Mouse (Mus musculus): ENCODE measurements around the gene Cry1. TPM values are rescaled to one million over a fixed set of nuclear protein-coding genes. Genes with fewer than 3 reads are reported as not detected.

Gene Cry1
- polyA plus RNA-seq, 1 experiment from 2014 or later, result 31.2 TPM

DNA sequence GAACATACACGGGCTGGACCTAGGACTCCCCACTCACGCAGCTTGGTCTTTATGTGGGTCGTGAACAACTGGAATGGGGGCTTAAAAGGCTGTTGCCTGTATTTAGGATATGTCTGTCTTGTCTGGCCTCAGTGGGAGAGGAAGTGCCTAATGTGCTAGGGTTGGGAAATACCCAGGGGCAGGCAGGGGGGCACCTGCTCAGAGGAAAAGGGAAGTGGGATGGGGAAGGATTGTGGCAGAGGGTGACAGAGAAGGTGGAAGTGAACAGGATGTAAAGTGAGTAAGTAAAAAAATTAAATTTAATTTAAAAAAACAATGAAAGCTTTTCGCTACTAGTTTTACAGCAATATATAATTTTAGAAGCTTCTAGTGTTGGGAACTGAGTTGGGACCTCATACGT lies 9.7 kb upstream of the Cry1 start:
- no peak overlapping the region for H3K27ac ChIP-seq (ENCODE audit: low read depth, low read length)
- H3K9me3 ChIP-seq (ENCODE audit: control insufficient read depth, low read length), result no peaks in the 10 kb centered on the region
- H3K36me3 ChIP-seq (ENCODE audit: control insufficient read depth, insufficient read depth, low read length), result no peaks in the 10 kb centered on the region
- 83% methylated on average over 5 of the region's 5 CpGs for WGBS
- no peak overlapping the region for H3K4me2 ChIP-seq (ENCODE audit: low read length)
- no peak for ATAC-seq
- H3K4me3 ChIP-seq (ENCODE audit: low read length), result no peak overlapping the region
- no peak overlapping the region for H3K9ac ChIP-seq (ENCODE audit: low read depth, low read length)
- H3K4me1 ChIP-seq (ENCODE audit: control insufficient read depth, insufficient read depth, low read depth, low read length), result no peaks in the 10 kb centered on the region
- no peaks in the 10 kb centered on the region for H3K27me3 ChIP-seq (replicated peaks; ENCODE audit: control insufficient read depth, insufficient read depth, low read length)

DNA sequence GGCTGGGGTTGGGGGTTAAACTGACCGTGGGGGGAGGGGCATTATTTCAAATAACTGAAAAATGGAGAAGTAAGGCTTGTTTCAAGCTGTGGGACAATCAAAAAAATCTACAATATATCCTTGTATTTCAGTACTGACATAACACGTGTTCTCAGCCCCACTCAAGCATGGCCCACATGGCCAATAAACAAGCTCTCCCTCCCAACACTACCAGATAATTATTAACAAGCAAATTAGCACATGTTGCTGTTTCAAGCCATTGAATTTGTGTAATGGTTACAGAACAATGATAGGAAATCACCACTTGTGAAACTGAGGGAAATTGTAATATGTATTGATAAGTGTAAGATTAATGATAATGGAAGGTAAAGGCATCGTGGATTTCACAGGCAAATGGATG lies 8.5 kb upstream of the Cry1 start:
- Histone ChIP-seq H3K27ac (ENCODE audit: low read depth, low read length) (no peak overlapping the region), H3K4me1 (ENCODE audit: control insufficient read depth, insufficient read depth, low read depth, low read length) (no peaks in the 10 kb centered on the region), H3K9ac (ENCODE audit: low read depth, low read length) (no peak overlapping the region), H3K27me3 (replicated peaks; ENCODE audit: control insufficient read depth, insufficient read depth, low read length) (no peaks in the 10 kb centered on the region), H3K4me2 (ENCODE audit: low read length) (no peak overlapping the region), H3K4me3 (ENCODE audit: low read length) (no peak overlapping the region), H3K9me3 (ENCODE audit: control insufficient read depth, low read length) (no peaks in the 10 kb centered on the region), H3K36me3 (ENCODE audit: control insufficient read depth, insufficient read depth, low read length) (no peaks in the 10 kb centered on the region)
- WGBS, result 80% methylated on average over 3 of the region's 3 CpGs
- ATAC-seq, result no peak

DNA sequence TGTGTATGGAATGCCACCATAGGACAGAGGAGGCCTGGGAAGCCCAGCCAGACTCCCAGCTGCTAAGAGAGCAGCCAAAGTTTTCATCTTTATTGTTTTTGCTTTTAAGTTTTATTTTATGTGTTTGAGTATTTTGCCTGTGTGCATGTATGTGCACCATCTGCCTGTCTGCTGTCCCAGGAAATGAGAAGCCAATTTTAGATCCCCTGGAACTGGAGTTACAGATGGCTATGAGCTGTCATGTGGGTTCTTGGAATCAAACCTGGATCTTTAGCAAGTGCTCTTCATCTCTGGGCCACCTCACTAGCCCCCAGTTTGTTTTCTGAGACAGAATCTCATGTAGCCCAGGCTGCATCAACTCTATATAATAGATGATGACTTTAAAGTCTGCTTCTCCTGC lies 5.8 kb upstream of the Cry1 start:
- peaks cover 3% of the 10 kb centered on the region; the same call in 1 of the 2 replicates for H3K4me1 ChIP-seq (ENCODE audit: control insufficient read depth, insufficient read depth, low read depth, low read length)
- no peaks in the 10 kb centered on the region for H3K27me3 ChIP-seq (replicated peaks; ENCODE audit: control insufficient read depth, insufficient read depth, low read length)
- no peak for ATAC-seq
- no peaks in the 10 kb centered on the region for H3K36me3 ChIP-seq (ENCODE audit: control insufficient read depth, insufficient read depth, low read length)
- H3K9me3 ChIP-seq (ENCODE audit: control insufficient read depth, low read length), result no peaks in the 10 kb centered on the region
- no peak overlapping the region for H3K4me3 ChIP-seq (ENCODE audit: low read length)
- H3K4me2 ChIP-seq (ENCODE audit: low read length), result no peak overlapping the region
- no peak overlapping the region for H3K27ac ChIP-seq (ENCODE audit: low read depth, low read length)
- no peak overlapping the region for H3K9ac ChIP-seq (ENCODE audit: low read depth, low read length)

DNA sequence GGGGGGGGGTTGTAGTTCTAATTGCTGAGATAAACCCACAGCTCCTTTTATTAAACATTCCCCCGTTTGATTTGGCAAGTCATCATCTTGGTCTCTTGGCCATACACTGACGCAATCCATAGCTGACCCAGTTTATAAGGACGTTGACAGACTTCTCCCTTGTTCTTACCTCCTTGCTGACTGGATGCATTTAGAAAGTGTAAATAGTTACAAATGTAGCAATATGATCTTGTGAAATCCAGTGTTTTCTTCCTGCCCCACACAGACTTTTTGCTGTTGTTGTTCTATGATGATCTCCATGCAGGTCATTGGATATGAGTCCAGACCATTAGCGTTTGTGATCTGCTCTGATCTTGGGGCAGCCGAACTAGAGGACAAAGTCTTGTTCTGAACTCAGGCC lies 5.1 kb upstream of the Cry1 start:
- WGBS, result 95% methylated on average over 5 of the region's 5 CpGs

DNA sequence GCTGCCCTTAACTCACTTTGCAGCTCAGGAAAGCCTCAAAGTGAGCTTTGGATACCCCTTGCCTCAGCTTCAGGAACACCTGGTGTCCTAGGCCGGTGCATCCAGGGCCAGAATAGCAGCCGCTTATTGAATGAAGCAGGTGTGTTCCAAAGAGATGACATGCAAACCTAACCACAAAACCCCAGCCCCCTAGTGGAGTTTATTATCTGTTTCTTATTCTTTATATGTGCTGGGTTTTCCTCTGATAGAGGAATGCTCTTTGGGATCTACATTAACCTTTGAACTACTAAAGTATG lies 1.6 kb upstream of the Cry1 start:
- H3K27ac ChIP-seq (ENCODE audit: low read depth, low read length), result no peak overlapping the region
- H3K4me3 ChIP-seq (ENCODE audit: low read length), result no peak overlapping the region
- no peak overlapping the region for H3K4me2 ChIP-seq (ENCODE audit: low read length)
- H3K27me3 ChIP-seq (replicated peaks; ENCODE audit: control insufficient read depth, insufficient read depth, low read length), result no peaks in the 10 kb centered on the region
- 92% methylated on average over 2 of the region's 2 CpGs for WGBS
- H3K9me3 ChIP-seq (ENCODE audit: control insufficient read depth, low read length), result no peaks in the 10 kb centered on the region
- no peaks in the 10 kb centered on the region for H3K36me3 ChIP-seq (ENCODE audit: control insufficient read depth, insufficient read depth, low read length)
- peaks cover 11% of the 10 kb centered on the region for H3K4me1 ChIP-seq (ENCODE audit: control insufficient read depth, insufficient read depth, low read depth, low read length)
- no peak for ATAC-seq
- no peak overlapping the region for H3K9ac ChIP-seq (ENCODE audit: low read depth, low read length)

More for the DNA sequence above, 5.1 kb upstream of the Cry1 start:
- no peaks in the 10 kb centered on the region for H3K36me3 ChIP-seq (ENCODE audit: control insufficient read depth, insufficient read depth, low read length)
- no peak overlapping the region for H3K27ac ChIP-seq (ENCODE audit: low read depth, low read length)
- no peaks in the 10 kb centered on the region for H3K9me3 ChIP-seq (ENCODE audit: control insufficient read depth, low read length)
- no peaks in the 10 kb centered on the region for H3K27me3 ChIP-seq (replicated peaks; ENCODE audit: control insufficient read depth, insufficient read depth, low read length)
- H3K4me2 ChIP-seq (ENCODE audit: low read length), result no peak overlapping the region
- peaks cover 3% of the 10 kb centered on the region; the same call in 1 of the 2 replicates for H3K4me1 ChIP-seq (ENCODE audit: control insufficient read depth, insufficient read depth, low read depth, low read length)
- no peak overlapping the region for H3K4me3 ChIP-seq (ENCODE audit: low read length)
- H3K9ac ChIP-seq (ENCODE audit: low read depth, low read length), result no peak overlapping the region
- ATAC-seq, result no peak

DNA sequence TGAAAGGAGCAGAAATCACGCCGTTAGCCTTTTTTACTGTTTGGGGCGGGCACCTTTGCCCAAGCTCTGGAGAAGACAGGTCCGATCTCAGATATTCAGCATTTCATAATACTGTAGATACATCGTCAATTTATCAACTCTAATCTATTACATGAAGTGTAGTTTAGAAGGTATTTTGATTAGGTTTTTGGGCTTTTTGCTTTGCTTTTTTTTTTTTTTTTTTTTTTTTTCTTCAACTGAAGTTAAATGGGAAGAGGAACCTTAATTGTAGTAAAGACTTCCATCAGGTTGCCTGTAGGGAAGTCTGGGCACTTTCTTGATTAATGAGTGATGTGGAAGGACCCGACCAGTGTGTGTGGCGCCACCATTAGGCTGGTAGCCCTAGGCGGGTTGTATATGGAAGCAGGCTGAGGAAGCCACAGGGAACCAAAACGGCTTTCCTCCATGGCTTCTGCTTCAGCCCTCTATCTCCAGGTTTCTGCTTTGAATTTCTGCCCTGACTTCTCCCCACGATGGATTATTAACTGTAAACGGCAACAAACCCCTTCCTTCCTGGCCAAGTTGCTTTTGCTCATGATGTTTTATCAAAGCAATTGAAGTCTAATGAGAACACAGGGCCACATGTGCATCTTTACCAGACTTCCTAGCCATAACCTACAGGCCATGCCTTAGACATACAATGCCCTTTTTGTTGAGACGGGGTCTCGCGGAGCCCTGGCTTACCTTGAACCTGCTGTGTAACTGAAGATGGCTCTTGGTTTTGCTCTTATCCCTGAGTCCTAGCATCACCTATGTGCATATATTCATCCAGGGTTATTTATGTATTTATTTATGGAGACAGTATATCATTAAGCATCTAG lies 1.0 kb upstream of the Cry1 start:
- H3K27me3 ChIP-seq (replicated peaks; ENCODE audit: control insufficient read depth, insufficient read depth, low read length), result no peaks in the 10 kb centered on the region
- H3K4me1 ChIP-seq (ENCODE audit: control insufficient read depth, insufficient read depth, low read depth, low read length), result peaks cover 11% of the 10 kb centered on the region

DNA sequence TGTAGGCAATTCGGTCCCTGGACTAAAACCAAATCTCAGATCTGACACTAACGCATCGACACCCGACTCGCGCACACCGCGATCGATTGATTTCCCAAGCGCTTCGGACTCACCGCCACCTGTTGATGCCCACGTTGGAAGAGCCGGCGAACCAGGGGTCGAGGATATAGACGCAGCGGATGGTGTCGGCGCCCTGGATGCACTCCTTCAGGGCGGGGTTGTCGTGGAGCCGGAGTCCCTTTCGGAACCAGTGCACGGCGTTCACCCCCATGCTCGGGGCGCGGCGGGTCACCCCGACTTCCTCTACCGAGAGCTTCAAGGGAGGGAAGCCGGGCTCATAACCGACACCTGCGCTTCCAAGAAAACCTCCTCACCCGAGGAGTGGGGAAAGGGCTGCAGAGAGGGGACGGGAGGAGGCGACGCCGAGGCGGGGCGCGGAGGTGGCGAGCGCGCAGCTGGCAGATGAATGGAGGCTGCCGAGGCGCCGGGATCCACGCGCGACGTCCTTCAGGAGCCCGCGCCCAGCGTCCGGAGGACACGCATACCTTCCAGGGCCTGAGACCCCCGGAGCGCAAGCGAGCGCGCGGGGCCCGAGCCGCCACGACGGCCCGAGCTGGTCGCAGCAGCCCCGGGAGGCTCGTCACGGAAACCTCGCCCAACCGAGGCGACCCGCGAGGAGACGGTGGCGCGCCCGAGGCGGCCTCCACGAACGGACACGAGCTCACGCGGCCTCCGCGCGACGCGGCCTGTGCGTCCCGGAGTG lies 482 bp downstream of the Cry1 start:
- WGBS, result under 1% methylated on average over 86 of the region's 95 CpGs
- peaks cover 11% of the 10 kb centered on the region for H3K4me1 ChIP-seq (ENCODE audit: control insufficient read depth, insufficient read depth, low read depth, low read length)
- H3K9ac ChIP-seq (ENCODE audit: low read depth, low read length), result peak overlapping the region; percentile 86
- no peaks in the 10 kb centered on the region for H3K9me3 ChIP-seq (ENCODE audit: control insufficient read depth, low read length)
- no peaks in the 10 kb centered on the region for H3K36me3 ChIP-seq (ENCODE audit: control insufficient read depth, insufficient read depth, low read length)
- peak overlapping the region; percentile 82 for H3K4me3 ChIP-seq (ENCODE audit: low read length)
- H3K27me3 ChIP-seq (replicated peaks; ENCODE audit: control insufficient read depth, insufficient read depth, low read length), result no peaks in the 10 kb centered on the region
- H3K27ac ChIP-seq (ENCODE audit: low read depth, low read length), result peak overlapping the region; percentile 93
- peak; percentile 48 for ATAC-seq
- H3K4me2 ChIP-seq (ENCODE audit: low read length), result peak overlapping the region; percentile 86

More for the DNA sequence above, 1.0 kb upstream of the Cry1 start:
- ATAC-seq, result no peak
- H3K4me2 ChIP-seq (ENCODE audit: low read length), result peak overlapping the region; percentile 86
- H3K27ac ChIP-seq (ENCODE audit: low read depth, low read length), result peak overlapping the region; percentile 93
- no peaks in the 10 kb centered on the region for H3K36me3 ChIP-seq (ENCODE audit: control insufficient read depth, insufficient read depth, low read length)
- WGBS, result 27% methylated on average over 14 of the region's 14 CpGs
- no peaks in the 10 kb centered on the region for H3K9me3 ChIP-seq (ENCODE audit: control insufficient read depth, low read length)
- peak overlapping the region; percentile 82 for H3K4me3 ChIP-seq (ENCODE audit: low read length)
- peak overlapping the region; percentile 86 for H3K9ac ChIP-seq (ENCODE audit: low read depth, low read length)

DNA sequence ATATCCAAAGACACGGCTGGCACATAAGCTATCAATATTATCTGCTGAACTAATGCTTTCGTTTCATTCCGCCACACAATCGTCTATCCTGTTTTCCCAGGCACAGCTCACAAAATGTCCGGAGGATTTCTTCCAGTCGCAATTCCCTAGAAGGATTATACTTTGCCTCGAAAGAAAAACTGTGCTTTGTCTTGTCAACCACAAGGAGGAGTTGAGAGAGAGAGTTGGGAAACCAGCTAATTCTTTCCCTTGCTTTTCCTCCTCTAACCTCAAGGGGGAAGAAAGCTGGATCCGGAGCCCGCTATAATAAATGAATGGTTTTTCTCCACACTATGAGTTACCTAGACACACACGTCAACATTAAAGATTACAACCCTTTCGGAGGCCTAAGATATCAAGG lies 1.2 kb downstream of the Cry1 start:
- Histone ChIP-seq H3K4me3 (ENCODE audit: low read length) (peak overlapping the region; percentile 82), H3K9ac (ENCODE audit: low read depth, low read length) (0 out of 2 replicates have a peak overlapping the region, but pooled peaks have one; percentile 41), H3K9me3 (ENCODE audit: control insufficient read depth, low read length) (no peaks in the 10 kb centered on the region), H3K4me2 (ENCODE audit: low read length) (peak overlapping the region; percentile 86), H3K27me3 (replicated peaks; ENCODE audit: control insufficient read depth, insufficient read depth, low read length) (no peaks in the 10 kb centered on the region), H3K36me3 (ENCODE audit: control insufficient read depth, insufficient read depth, low read length) (no peaks in the 10 kb centered on the region), H3K4me1 (ENCODE audit: control insufficient read depth, insufficient read depth, low read depth, low read length) (peaks cover 11% of the 10 kb centered on the region), H3K27ac (ENCODE audit: low read depth, low read length) (no peak overlapping the region)
- WGBS, result 1% methylated on average over 11 of the region's 11 CpGs
- no peak for ATAC-seq

DNA sequence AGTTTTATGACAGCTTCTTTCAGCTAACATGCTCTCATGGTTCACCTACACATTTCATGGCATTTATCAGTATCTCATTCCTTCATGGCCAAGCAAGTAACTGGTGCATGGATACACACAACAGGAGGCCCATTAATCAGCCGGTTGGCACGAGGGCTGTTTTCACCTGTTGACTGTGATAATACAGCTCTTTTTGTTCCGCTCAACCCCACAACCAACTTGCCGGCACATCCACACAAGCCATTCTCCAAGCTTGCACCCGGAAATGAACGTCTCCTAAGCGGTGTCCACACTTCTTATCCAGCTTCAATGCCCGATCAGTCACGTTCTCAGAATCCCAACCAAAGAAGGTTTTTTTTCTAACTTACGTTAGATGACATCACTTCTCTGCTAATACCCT lies 2.1 kb downstream of the Cry1 start:
- ATAC-seq, result no peak
- H3K4me1 ChIP-seq (ENCODE audit: control insufficient read depth, insufficient read depth, low read depth, low read length), result peaks cover 11% of the 10 kb centered on the region
- 73% methylated on average over 10 of the region's 10 CpGs for WGBS
- no peaks in the 10 kb centered on the region for H3K36me3 ChIP-seq (ENCODE audit: control insufficient read depth, insufficient read depth, low read length)
- no peaks in the 10 kb centered on the region for H3K27me3 ChIP-seq (replicated peaks; ENCODE audit: control insufficient read depth, insufficient read depth, low read length)
- no peak overlapping the region for H3K27ac ChIP-seq (ENCODE audit: low read depth, low read length)
- H3K4me3 ChIP-seq (ENCODE audit: low read length), result peak overlapping the region; percentile 82
- H3K9ac ChIP-seq (ENCODE audit: low read depth, low read length), result peak overlapping the region; percentile 46
- H3K9me3 ChIP-seq (ENCODE audit: control insufficient read depth, low read length), result no peaks in the 10 kb centered on the region
- peak overlapping the region; percentile 86 for H3K4me2 ChIP-seq (ENCODE audit: low read length)
